Mouse (Mus musculus): ENCODE results near the gene Rap1gap. TPM values are rescaled to one million over a fixed set of nuclear protein-coding genes. Genes with fewer than 3 reads are reported as not detected.
A peak's percentile ranks its signal among the peaks of the same experiment; 100 is the strongest.

Gene Rap1gap
- polyA plus RNA-seq, 1 experiment from 2014 or later: 48.8 TPM

DNA sequence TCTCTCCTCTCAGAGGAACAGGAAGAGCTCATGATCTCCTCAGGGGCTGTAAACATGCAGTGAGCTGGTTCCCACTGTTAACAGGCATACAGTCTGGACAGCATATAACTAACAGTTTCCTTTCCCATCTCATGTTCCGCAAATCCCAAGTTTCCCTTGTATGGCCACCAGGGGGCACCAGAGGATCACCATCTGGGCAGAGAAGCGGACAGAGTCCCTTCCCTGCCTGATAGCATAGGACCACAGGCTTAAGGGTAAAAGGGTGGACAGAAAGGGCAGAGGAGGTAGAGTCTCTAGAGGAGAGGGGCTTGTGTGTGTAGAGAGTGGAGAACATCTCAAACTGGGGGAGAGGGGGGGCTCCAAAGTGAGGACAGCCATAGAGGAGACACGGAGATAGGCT is 65.6 kb downstream of the Rap1gap start:
- Histone ChIP-seq H3K9me3 (ENCODE audit: low read length) (no peaks in the 10 kb centered on the region), H3K27ac (ENCODE audit: low read length) (no peak overlapping the region), H3K4me1 (ENCODE audit: insufficient read depth, low read depth, low read length) (no peaks in the 10 kb centered on the region), H3K27me3 (replicated peaks; ENCODE audit: insufficient read depth, low read length) (peaks cover 9% of the 10 kb centered on the region; the same call in 1 of the 2 replicates), H3K36me3 (ENCODE audit: insufficient read depth, low read length) (no peaks in the 10 kb centered on the region), H3K4me2 (replicated peaks; ENCODE audit: low read depth, low read length) (no peak overlapping the region), H3K9ac (replicated peaks; ENCODE audit: low read depth) (no peak overlapping the region), H3K4me3 (ENCODE audit: low read depth, low read length) (no peak overlapping the region)
- DNase-seq (ENCODE audit: low spot score) (peak; percentile 92), ATAC-seq (peak; percentile 55)
- WGBS: 17% methylated on average over 3 of the region's 3 CpGs
- TF ChIP-seq EP300 (IDR thresholded peaks at IDR 0.05) (no peak), CTCF (IDR thresholded peaks at IDR 0.05) (peak; percentile 99)

DNA sequence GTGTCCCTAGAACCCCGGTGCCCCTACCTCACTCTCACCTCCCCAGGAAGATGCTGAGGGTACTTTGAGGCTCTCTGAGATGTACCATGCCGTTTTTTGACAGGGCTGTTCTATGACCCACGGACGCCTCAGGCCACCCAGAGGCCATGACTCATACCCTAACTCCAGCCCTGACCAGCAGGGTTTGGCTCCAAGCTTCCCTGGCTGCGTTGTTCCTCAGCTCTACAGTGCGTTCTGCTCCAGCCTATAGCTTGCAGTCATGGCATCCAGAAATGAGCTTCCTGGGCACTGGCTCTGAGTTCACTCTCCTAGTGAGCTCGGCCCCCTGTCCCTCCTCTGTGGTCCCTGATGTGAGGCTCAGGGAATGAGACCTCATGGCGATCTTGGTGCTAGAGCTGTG is 66.2 kb downstream of the Rap1gap start:
- Histone ChIP-seq H3K9me3 (ENCODE audit: low read length) (no peaks in the 10 kb centered on the region), H3K4me3 (ENCODE audit: low read depth, low read length) (no peak overlapping the region), H3K4me1 (ENCODE audit: insufficient read depth, low read depth, low read length) (no peaks in the 10 kb centered on the region), H3K27me3 (replicated peaks; ENCODE audit: insufficient read depth, low read length) (peaks cover 9% of the 10 kb centered on the region; the same call in 1 of the 2 replicates), H3K9ac (replicated peaks; ENCODE audit: low read depth) (no peak overlapping the region), H3K27ac (ENCODE audit: low read length) (no peak overlapping the region), H3K4me2 (replicated peaks; ENCODE audit: low read depth, low read length) (no peak overlapping the region), H3K36me3 (ENCODE audit: insufficient read depth, low read length) (no peaks in the 10 kb centered on the region)
- ATAC-seq (no peak), DNase-seq (ENCODE audit: low spot score) (no peak)
- TF ChIP-seq EP300 (IDR thresholded peaks at IDR 0.05) (no peak), CTCF (IDR thresholded peaks at IDR 0.05) (no peak)
- WGBS: 76% methylated on average over 8 of the region's 8 CpGs

DNA sequence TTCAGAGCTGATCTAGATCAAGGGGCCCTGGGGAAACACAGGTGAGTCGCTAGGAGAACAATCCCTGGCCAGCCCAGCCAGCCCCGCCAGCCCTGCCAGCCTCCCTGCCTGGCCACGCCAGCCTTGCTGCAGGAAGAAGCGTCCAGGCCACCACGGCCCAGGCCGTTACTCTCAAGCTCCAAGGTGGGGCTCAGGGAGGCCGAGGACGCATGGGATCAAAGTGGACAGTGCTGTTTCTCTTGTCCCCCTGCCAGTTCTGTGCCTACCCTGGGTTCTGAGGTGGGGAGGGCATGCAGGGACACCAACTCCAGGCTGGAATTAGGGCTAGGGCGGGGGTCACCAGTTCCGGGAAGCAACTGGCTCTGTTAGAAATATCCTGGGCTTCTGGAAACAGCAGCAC is 67.4 kb downstream of the Rap1gap start:
- Histone ChIP-seq H3K9ac (replicated peaks; ENCODE audit: low read depth) (no peak overlapping the region), H3K4me1 (ENCODE audit: insufficient read depth, low read depth, low read length) (0 out of 2 replicates have a peak, but pooled peaks cover 3% of the 10 kb centered on the region), H3K4me2 (replicated peaks; ENCODE audit: low read depth, low read length) (no peak overlapping the region), H3K9me3 (ENCODE audit: low read length) (no peaks in the 10 kb centered on the region), H3K4me3 (ENCODE audit: low read depth, low read length) (no peak overlapping the region), H3K27me3 (replicated peaks; ENCODE audit: insufficient read depth, low read length) (peaks cover 9% of the 10 kb centered on the region; the same call in 1 of the 2 replicates), H3K27ac (ENCODE audit: low read length) (no peak overlapping the region), H3K36me3 (ENCODE audit: insufficient read depth, low read length) (no peaks in the 10 kb centered on the region)
- TF ChIP-seq CTCF (IDR thresholded peaks at IDR 0.05) (no peak), EP300 (IDR thresholded peaks at IDR 0.05) (no peak)
- 60% methylated on average over 10 of the region's 10 CpGs for WGBS
- DNase-seq (ENCODE audit: low spot score) (no peak), ATAC-seq (no peak)

DNA sequence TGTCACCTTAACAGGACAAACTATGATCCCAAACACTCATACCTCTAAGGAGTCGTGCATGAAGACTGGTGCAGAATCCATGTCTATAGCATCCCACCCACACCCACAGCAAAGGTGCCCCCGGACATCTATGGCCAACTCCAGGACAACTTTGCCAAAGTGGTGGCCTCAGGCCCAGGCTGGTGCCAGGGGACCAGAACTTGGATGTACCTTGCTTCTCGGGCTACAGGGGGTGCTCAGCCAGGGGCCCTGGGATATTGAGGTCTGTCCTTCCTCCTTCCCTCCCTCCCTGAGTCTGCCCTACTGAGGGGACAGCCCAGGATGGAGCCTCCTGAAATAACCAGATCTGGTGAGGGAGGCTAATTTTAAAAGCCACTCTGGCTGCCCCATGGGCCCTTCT is 67.8 kb downstream of the Rap1gap start:
- DNase-seq (ENCODE audit: low spot score): no peak
- H3K9ac ChIP-seq (replicated peaks; ENCODE audit: low read depth): no peak overlapping the region
- H3K9me3 ChIP-seq (ENCODE audit: low read length): no peaks in the 10 kb centered on the region
- H3K4me3 ChIP-seq (ENCODE audit: low read depth, low read length): no peak overlapping the region
- 65% methylated on average over 3 of the region's 3 CpGs for WGBS
- no peak overlapping the region for H3K27ac ChIP-seq (ENCODE audit: low read length)
- H3K36me3 ChIP-seq (ENCODE audit: insufficient read depth, low read length): no peaks in the 10 kb centered on the region
- no peak for TF ChIP-seq EP300 (IDR thresholded peaks at IDR 0.05)
- TF ChIP-seq CTCF (IDR thresholded peaks at IDR 0.05): no peak
- no peak for ATAC-seq
- 0 out of 2 replicates have a peak, but pooled peaks cover 3% of the 10 kb centered on the region for H3K4me1 ChIP-seq (ENCODE audit: insufficient read depth, low read depth, low read length)
- H3K27me3 ChIP-seq (replicated peaks; ENCODE audit: insufficient read depth, low read length): peaks cover 9% of the 10 kb centered on the region; the same call in 1 of the 2 replicates
- no peak overlapping the region for H3K4me2 ChIP-seq (replicated peaks; ENCODE audit: low read depth, low read length)

DNA sequence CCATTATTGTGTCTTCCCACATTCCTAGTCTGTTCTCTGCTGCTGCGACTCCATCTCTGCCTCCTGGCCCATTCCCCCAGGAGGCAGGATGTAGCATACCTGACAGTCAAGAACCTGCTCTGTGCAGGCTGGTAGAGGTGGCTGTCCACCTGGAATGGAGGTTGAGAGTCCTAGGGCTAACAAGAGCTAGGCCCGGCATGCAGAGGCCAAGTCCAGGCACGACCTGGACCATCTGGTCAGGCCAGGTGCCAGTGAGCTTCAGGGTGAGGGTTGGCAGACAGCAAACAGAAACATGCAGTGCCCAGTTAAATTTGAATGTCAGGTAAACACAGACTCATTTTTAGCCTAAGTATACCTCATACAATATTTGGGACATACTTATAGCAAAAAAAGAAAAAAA is 68.4 kb downstream of the Rap1gap start:
- ATAC-seq (no peak), DNase-seq (ENCODE audit: low spot score) (no peak)
- peaks cover 8% of the 10 kb centered on the region; the same call in 1 of the 2 replicates for H3K27me3 ChIP-seq (replicated peaks; ENCODE audit: insufficient read depth, low read length)
- H3K27ac ChIP-seq (ENCODE audit: low read length): no peak overlapping the region
- no peak overlapping the region for H3K4me3 ChIP-seq (ENCODE audit: low read depth, low read length)
- H3K4me2 ChIP-seq (replicated peaks; ENCODE audit: low read depth, low read length): no peak overlapping the region
- 0 out of 2 replicates have a peak, but pooled peaks cover 3% of the 10 kb centered on the region for H3K4me1 ChIP-seq (ENCODE audit: insufficient read depth, low read depth, low read length)
- TF ChIP-seq EP300 (IDR thresholded peaks at IDR 0.05): no peak
- TF ChIP-seq CTCF (IDR thresholded peaks at IDR 0.05): no peak
- WGBS: 48% methylated on average over 3 of the region's 3 CpGs
- H3K9me3 ChIP-seq (ENCODE audit: low read length): no peaks in the 10 kb centered on the region
- no peaks in the 10 kb centered on the region for H3K36me3 ChIP-seq (ENCODE audit: insufficient read depth, low read length)
- H3K9ac ChIP-seq (replicated peaks; ENCODE audit: low read depth): no peak overlapping the region

DNA sequence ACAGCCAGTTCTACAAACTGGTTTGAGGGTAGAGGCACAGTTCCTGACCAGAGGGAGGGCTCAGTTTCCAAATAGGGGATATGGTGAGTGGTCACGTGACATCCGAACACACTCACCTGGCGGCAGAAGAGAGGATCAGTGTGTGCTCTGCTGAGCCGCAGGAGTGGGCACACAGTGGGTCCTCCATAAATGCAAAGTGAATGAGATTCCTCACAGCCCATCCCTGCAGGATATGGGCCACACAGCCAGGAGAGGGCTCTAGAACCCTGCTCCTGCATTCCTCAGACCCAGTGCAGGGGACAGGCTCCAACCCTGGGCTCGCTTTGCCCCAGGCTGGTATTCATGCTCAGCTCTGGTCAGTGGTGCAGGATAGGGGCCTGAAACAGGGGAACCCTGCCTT is 68.9 kb downstream of the Rap1gap start:
- ATAC-seq: no peak

More for the DNA sequence above, 68.9 kb downstream of the Rap1gap start:
- no peaks in the 10 kb centered on the region for H3K36me3 ChIP-seq (ENCODE audit: insufficient read depth, low read length)
- DNase-seq (ENCODE audit: low spot score): no peak
- H3K4me3 ChIP-seq (ENCODE audit: low read depth, low read length): no peak overlapping the region
- no peaks in the 10 kb centered on the region for H3K9me3 ChIP-seq (ENCODE audit: low read length)
- TF ChIP-seq CTCF (IDR thresholded peaks at IDR 0.05) (peak; percentile 49), EP300 (IDR thresholded peaks at IDR 0.05) (no peak)
- WGBS: 64% methylated on average over 5 of the region's 5 CpGs
- H3K4me2 ChIP-seq (replicated peaks; ENCODE audit: low read depth, low read length): no peak overlapping the region
- 0 out of 2 replicates have a peak, but pooled peaks cover 3% of the 10 kb centered on the region for H3K4me1 ChIP-seq (ENCODE audit: insufficient read depth, low read depth, low read length)
- peaks cover 3% of the 10 kb centered on the region; the same call in 1 of the 2 replicates for H3K27me3 ChIP-seq (replicated peaks; ENCODE audit: insufficient read depth, low read length)
- no peak overlapping the region for H3K9ac ChIP-seq (replicated peaks; ENCODE audit: low read depth)
- no peak overlapping the region for H3K27ac ChIP-seq (ENCODE audit: low read length)
